Mouse (Mus musculus) liver, postnatal 0 days (tissue): ENCODE data around the gene Atf5. TPM values are rescaled to one million over a fixed set of nuclear protein-coding genes. Genes with fewer than 3 reads are reported as not detected.
A peak's percentile ranks its signal among the peaks of the same experiment; 100 is the strongest.

ENCODE experiments used
- ATAC-seq: fragments of 200-750 bp; cut with Nextera tagmentation; 2 replicates; pipeline ENCODE4 v1.8.0; 2017; ENCODE audit warnings: mild to moderate bottlenecking, moderate library complexity
- DNase-seq: peaks from one replicate; pipeline ENCODE4 v3.0.0-alpha.2; 2016
- H3K27ac ChIP-seq: fragments of 300-500 bp; sonication (generic); 2 replicates; pipeline ENCODE4 v1.5.1; 2014; ENCODE audit warnings: antibody characterized with exemption, moderate library complexity, mild to moderate bottlenecking, low read depth
- H3K27me3 ChIP-seq: fragments of 300-500 bp; sonication (generic); 2 replicates; pipeline ENCODE4 v1.6.1; 2014; ENCODE audit warnings: low read length, control low read depth, mixed read lengths; ENCODE audit not compliant: insufficient read depth
- H3K36me3 ChIP-seq: fragments of 300-500 bp; sonication (generic); replicated peaks from 2 replicates; pipeline ENCODE4 v1.6.1; 2014; ENCODE audit warnings: mild to moderate bottlenecking, control low read depth, low read length, moderate library complexity, mixed read lengths; ENCODE audit not compliant: insufficient read depth
- H3K4me1 ChIP-seq: fragments of 300-500 bp; sonication (generic); 2 replicates; pipeline ENCODE4 v1.6.1; 2014; ENCODE audit warnings: antibody characterized with exemption, mild to moderate bottlenecking, control low read depth; ENCODE audit not compliant: insufficient read depth
- H3K4me2 ChIP-seq: fragments of 300-500 bp; sonication (generic); 2 replicates; pipeline ENCODE4 v1.6.1; 2014; ENCODE audit warnings: low read depth, mild to moderate bottlenecking, low read length, moderate library complexity, mixed read lengths
- H3K4me3 ChIP-seq: fragments of 300-500 bp; sonication (generic); 2 replicates; pipeline ENCODE4 v1.5.1; 2014; ENCODE audit warnings: low read depth, low read length
- H3K9ac ChIP-seq: fragments of 300-500 bp; sonication (generic); replicated peaks from 2 replicates; pipeline ENCODE4 v1.6.1; 2014; ENCODE audit warnings: mild to moderate bottlenecking, moderate library complexity
- H3K9me3 ChIP-seq: fragments of 300-500 bp; sonication (generic); 2 replicates; pipeline ENCODE4 v1.6.1; 2016; ENCODE audit warnings: mild to moderate bottlenecking, control low read depth, low read length, mixed read lengths
- CTCF ChIP-seq: sonication (generic); IDR thresholded peaks from 2 replicates; pipeline ENCODE4 v1.5.1; 2016; ENCODE audit warnings: antibody characterized with exemption, low read depth
- EP300 ChIP-seq: IDR thresholded peaks from 2 replicates; pipeline ENCODE4 v1.6.1; 2016; ENCODE audit warnings: antibody characterized with exemption, low read depth, mild to moderate bottlenecking
- WGBS: fragments of 180-500 bp; shearing (Covaris S2); extraction: QIAGEN DNeasy Blood & Tissue Kit; methylation state at CpG from one replicate; pipeline ENCODE4 v1.1.7; 2014; ENCODE audit not compliant: insufficient replicate concordance; 5-methylcytosine and 5-hydroxymethylcytosine counted together
- polyA plus RNA-seq: library from polyadenylated mRNA; unstranded; fragments of >200 nt; fragmentation: Nextera tagmentation; extraction: Ambion mirVana; gene quantifications from 2 replicates; pipeline ENCODE4 v1.2.1, GENCODE M21; 2015

The Atf5 gene
- polyA plus RNA-seq, 1 experiment from 2014 or later = 66.6 TPM

DNA sequence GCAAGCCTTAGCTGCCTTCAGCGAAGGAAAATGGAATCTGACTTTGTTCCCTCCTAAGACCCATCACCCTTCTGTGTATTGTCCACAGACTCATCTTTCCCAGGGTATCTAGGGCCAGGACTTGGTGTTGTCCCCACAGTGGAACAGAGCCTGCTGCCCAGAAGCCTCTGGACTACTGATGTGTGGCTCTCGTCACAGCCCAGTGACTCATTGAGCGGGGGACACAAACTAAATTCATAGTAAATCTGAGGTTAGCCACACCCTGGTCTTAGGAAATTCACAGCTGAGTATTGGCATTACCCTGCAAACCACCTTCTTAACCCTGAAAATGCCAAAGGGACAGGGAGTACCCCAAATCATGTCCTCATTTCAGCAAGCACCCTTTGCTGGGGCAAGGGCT, 10.3 kb upstream of the Atf5 start:
- Histone ChIP-seq H3K27ac (no peak overlapping the region), H3K27me3 (no peaks in the 10 kb centered on the region), H3K36me3 (peaks cover 38% of the 10 kb centered on the region), H3K9me3 (no peaks in the 10 kb centered on the region), H3K4me1 (peaks cover under 1% of the 10 kb centered on the region; the same call in 1 of the 2 replicates), H3K9ac (no peak overlapping the region), H3K4me3 (no peak overlapping the region), H3K4me2 (no peak overlapping the region)
- DNase-seq (no peak), ATAC-seq (no peak)
- WGBS = 72% methylated on average over 3 of the region's 3 CpGs
- TF ChIP-seq EP300 (no peak), CTCF (no peak)

DNA sequence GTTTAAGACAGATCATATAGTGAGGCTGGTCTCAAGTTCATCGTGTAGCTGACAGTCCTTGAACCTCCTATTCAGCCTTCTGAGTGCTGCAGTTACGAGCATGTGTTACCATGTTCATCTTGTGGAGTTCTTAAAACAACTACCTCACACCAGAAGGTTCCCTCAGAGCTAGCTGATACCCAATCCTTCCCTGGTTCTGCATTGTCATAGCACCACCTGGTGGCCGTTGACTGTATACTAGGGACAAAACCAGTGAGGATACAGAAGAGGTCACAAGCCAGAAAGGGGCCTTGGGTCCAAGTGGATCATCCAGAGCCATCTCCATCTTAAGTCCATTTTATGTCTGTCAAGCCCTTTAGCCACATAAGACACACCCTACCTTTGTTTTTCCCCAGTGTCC, 8.4 kb upstream of the Atf5 start:
- DNase-seq = peak; percentile 86
- H3K36me3 ChIP-seq = peaks cover 22% of the 10 kb centered on the region
- 8% methylated on average over 3 of the region's 3 CpGs for WGBS

DNA sequence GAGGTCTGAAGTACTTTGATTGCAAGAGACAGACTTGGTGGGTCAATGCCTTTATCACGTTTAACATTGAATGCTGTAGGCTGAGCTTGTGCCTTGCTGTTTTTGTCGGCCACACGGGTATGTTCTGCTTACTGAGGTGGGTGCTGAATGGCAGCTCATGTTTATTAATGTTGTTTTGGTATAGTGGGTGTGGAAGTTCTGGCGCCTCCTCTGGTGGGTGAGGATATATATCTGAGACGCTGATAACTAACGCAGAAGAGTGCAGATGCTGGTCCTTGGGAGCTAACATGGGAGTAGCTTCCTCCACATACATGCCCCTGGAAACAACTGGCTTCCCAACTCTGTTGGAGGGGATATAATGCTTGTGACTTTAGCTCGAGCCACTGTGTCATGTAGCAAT, 7.0 kb upstream of the Atf5 start:
- WGBS = 33% methylated on average over 7 of the region's 7 CpGs
- no peak overlapping the region for H3K4me3 ChIP-seq
- TF ChIP-seq EP300 = no peak
- TF ChIP-seq CTCF = peak; percentile 50
- H3K27me3 ChIP-seq = no peaks in the 10 kb centered on the region
- H3K9me3 ChIP-seq = no peaks in the 10 kb centered on the region
- peaks cover 33% of the 10 kb centered on the region for H3K4me1 ChIP-seq
- H3K36me3 ChIP-seq = peaks cover 8% of the 10 kb centered on the region
- no peak for ATAC-seq
- H3K4me2 ChIP-seq = no peak overlapping the region
- no peak overlapping the region for H3K27ac ChIP-seq
- peak; percentile 29 for DNase-seq
- H3K9ac ChIP-seq = no peak overlapping the region

More for the DNA sequence above, 8.4 kb upstream of the Atf5 start:
- no peak overlapping the region for H3K4me2 ChIP-seq
- peak; percentile 98 for TF ChIP-seq CTCF
- TF ChIP-seq EP300 = no peak
- no peaks in the 10 kb centered on the region for H3K9me3 ChIP-seq
- H3K9ac ChIP-seq = no peak overlapping the region
- H3K4me1 ChIP-seq = peaks cover 19% of the 10 kb centered on the region; the same call in 1 of the 2 replicates
- no peak overlapping the region for H3K4me3 ChIP-seq
- ATAC-seq = no peak
- no peak overlapping the region for H3K27ac ChIP-seq
- no peaks in the 10 kb centered on the region for H3K27me3 ChIP-seq

DNA sequence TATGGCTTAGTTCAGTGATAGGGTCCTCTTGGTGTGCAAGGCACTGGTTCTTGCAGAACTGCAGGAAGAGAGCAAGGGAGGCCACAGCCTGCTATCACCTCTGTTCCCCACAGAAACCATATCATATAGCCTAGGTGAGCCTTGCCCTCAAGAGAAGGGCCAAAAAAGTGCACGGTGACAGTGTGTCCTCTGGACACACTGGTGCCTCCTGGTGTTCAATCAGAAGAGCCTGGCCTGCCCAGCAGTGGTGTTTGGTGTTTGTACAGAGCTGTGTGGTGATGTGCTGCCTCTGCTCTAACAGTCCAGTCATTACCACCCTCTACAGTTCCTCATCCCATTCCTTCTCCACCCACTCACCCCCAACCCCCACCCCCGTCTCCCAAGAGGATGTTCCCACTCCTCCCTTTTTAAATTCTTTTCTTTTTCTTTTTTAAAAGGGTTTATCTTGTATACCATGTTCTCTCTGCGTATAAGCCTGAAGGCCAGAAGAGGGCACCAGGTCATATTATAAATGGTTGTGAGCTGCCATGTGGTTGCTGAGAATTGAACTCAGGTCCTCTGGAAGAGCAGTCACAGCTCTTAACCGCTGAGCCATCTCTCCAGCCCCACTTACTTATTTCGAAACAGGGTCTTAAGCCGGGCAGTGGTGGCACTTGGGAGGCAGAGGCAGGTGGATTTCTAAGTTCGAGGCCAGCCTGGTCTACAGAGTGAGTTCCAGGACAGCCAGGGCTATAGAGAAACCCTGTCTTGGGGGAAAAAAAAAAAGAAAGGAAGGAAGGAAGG, 5.4 kb upstream of the Atf5 start:
- ATAC-seq (peak; percentile 32; the same call in 1 of the 2 replicates), DNase-seq (peak; percentile 41)
- Histone ChIP-seq H3K27ac (peak overlapping the region; percentile 98), H3K4me1 (peaks cover 46% of the 10 kb centered on the region), H3K36me3 (0 out of 2 replicates have a peak, but pooled peaks cover 3% of the 10 kb centered on the region), H3K9me3 (no peaks in the 10 kb centered on the region), H3K4me2 (no peak overlapping the region), H3K4me3 (no peak overlapping the region), H3K9ac (no peak overlapping the region), H3K27me3 (no peaks in the 10 kb centered on the region)
- 75% methylated on average over 7 of the region's 7 CpGs for WGBS
- TF ChIP-seq CTCF (peak; percentile 61), EP300 (no peak)

DNA sequence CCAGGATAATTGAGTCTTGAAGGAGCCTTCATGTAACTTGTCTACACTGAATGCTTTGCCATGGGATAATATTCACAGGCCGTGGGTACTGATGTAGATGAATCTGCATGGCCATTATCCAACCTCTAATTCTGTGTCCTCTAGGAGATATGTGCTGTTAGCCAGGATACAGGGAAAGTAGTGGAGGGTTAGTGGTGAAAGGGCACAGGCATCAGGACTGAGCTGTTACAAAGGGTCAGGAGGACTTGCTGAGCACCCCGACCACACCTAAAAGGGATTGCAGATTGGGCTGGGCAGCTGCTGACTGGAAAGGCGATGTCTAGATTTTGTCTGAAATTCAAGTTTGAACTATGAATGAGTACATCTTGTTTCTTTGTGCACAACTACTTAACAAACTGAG, 4.1 kb upstream of the Atf5 start:
- ATAC-seq (no peak), DNase-seq (peak; percentile 12)
- Histone ChIP-seq H3K4me3 (no peak overlapping the region), H3K27me3 (no peaks in the 10 kb centered on the region), H3K4me2 (peak overlapping the region; percentile 86; the same call in 1 of the 2 replicates), H3K9me3 (no peaks in the 10 kb centered on the region), H3K36me3 (no peaks in the 10 kb centered on the region), H3K4me1 (peaks cover 46% of the 10 kb centered on the region), H3K27ac (peak overlapping the region; percentile 98), H3K9ac (peak overlapping the region; percentile 39; the same call in 1 of the 2 replicates)
- no peak for TF ChIP-seq EP300
- 74% methylated on average over 3 of the region's 3 CpGs for WGBS

DNA sequence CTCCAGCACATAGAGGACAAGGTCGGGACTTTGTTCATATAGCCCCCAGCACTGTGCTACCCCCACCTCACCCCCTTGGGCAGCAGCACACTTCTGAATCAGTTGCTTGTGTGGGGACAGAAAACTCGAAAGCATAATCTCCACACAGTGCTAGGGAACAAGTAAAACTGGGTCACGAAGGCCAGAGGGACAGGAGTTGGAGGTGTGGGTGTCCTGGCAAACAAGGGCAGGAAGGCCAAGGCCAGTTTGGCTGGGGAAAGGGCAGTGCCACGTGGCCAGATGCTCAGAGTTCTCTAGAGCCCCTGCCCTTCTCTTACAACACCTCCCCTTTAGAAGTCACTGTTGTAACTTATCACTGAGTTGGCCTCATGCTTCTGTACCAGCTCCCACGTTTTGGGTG, 3.4 kb upstream of the Atf5 start:
- WGBS = 33% methylated on average over 5 of the region's 5 CpGs
- no peaks in the 10 kb centered on the region for H3K27me3 ChIP-seq
- DNase-seq (peak; percentile 74), ATAC-seq (peak; percentile 52)
- H3K9me3 ChIP-seq = no peaks in the 10 kb centered on the region
- H3K36me3 ChIP-seq = peaks cover under 1% of the 10 kb centered on the region; the same call in 1 of the 2 replicates
- H3K9ac ChIP-seq = peak overlapping the region; percentile 58
- H3K4me1 ChIP-seq = peaks cover 50% of the 10 kb centered on the region
- H3K27ac ChIP-seq = peak overlapping the region; percentile 98
- H3K4me2 ChIP-seq = peak overlapping the region; percentile 86
- TF ChIP-seq CTCF (no peak), EP300 (peak; percentile 82)
- H3K4me3 ChIP-seq = no peak overlapping the region
